Comparison of ENCODE assay signal across 28 mouse cellular contexts in genomic region chr16:87853451-87854085, GRCm38 (mm10).
"Had no signal": no experiment of that assay in that cellular context is flagged by ENCODE, and none has a peak within 500 bp of the region (broad histone marks: within the 10 kb centered on the region; RNA-seq: fewer than 3 reads in every experiment).

No protein-coding gene starts in this region.

- H3K9ac ChIP-seq: embryonic facial prominence, embryonic 12.5 days; embryonic facial prominence, embryonic 13.5 days; embryonic facial prominence, embryonic 15.5 days; forebrain, embryonic 12.5 days; forebrain, embryonic 13.5 days; forebrain, embryonic 15.5 days; forebrain, postnatal 0 days had no signal

- ATAC-seq: forebrain, embryonic 13.5 days; forebrain, embryonic 14.5 days; forebrain, embryonic 15.5 days; forebrain, embryonic 16.5 days; forebrain, postnatal 0 days had no signal

- H3K9me3 ChIP-seq: embryonic facial prominence, embryonic 10.5 days; embryonic facial prominence, embryonic 12.5 days; embryonic facial prominence, embryonic 13.5 days; embryonic facial prominence, embryonic 15.5 days; forebrain, embryonic 10.5 days; forebrain, embryonic 12.5 days; forebrain, embryonic 13.5 days; forebrain, embryonic 15.5 days had no signal

- DNase-seq: cerebellum, adult 18-20 months; cerebellum, adult 2 months; cerebellum, adult 8-10 months; cerebellum, adult 9-10 months; cerebellum, adult 9-11 months; cerebellum, postnatal 10 days; cerebellum, postnatal 14 days; cerebellum, postnatal 25 days; cerebellum, postnatal 36 days; embryo, embryonic 11 days; forebrain, postnatal 0 days; gastrocnemius, adult 2 months; gastrocnemius, postnatal 10 days; gastrocnemius, postnatal 14 days; gastrocnemius, postnatal 25 days; gastrocnemius, postnatal 36 days; heart, adult 18-20 months had no signal

- H3K27me3 ChIP-seq: embryonic facial prominence, embryonic 12.5 days; embryonic facial prominence, embryonic 13.5 days; embryonic facial prominence, embryonic 15.5 days; forebrain, embryonic 12.5 days; forebrain, embryonic 13.5 days; forebrain, embryonic 15.5 days had no signal

- H3K36me3 ChIP-seq: embryonic facial prominence, embryonic 10.5 days; embryonic facial prominence, embryonic 12.5 days; embryonic facial prominence, embryonic 13.5 days; embryonic facial prominence, embryonic 15.5 days; forebrain, embryonic 10.5 days; forebrain, embryonic 12.5 days; forebrain, embryonic 15.5 days had no signal

- H3K4me1 ChIP-seq: embryonic facial prominence, embryonic 10.5 days; embryonic facial prominence, embryonic 12.5 days; embryonic facial prominence, embryonic 13.5 days; embryonic facial prominence, embryonic 15.5 days; forebrain, embryonic 10.5 days had no signal

- H3K4me2 ChIP-seq: embryonic facial prominence, embryonic 12.5 days; embryonic facial prominence, embryonic 13.5 days; embryonic facial prominence, embryonic 15.5 days; forebrain, embryonic 12.5 days; forebrain, embryonic 13.5 days; forebrain, embryonic 15.5 days had no signal

- H3K27ac ChIP-seq: embryonic facial prominence, embryonic 10.5 days; embryonic facial prominence, embryonic 12.5 days; embryonic facial prominence, embryonic 13.5 days; embryonic facial prominence, embryonic 15.5 days; forebrain, embryonic 10.5 days; forebrain, embryonic 12.5 days; forebrain, embryonic 13.5 days; forebrain, embryonic 15.5 days; gastrocnemius, adult 2 months had no signal

- H3K4me3 ChIP-seq: embryonic facial prominence, embryonic 10.5 days; embryonic facial prominence, embryonic 12.5 days; embryonic facial prominence, embryonic 13.5 days; embryonic facial prominence, embryonic 15.5 days; erythroblast, embryonic 14.5 days; forebrain, embryonic 10.5 days; forebrain, embryonic 12.5 days; forebrain, embryonic 13.5 days; forebrain, embryonic 15.5 days; gastrocnemius, adult 2 months had no signal
